Mouse (Mus musculus) erythroblast, embryonic 14.5 days (primary cell): Measurements from ENCODE around the gene Sat2.

Source experiments
- GATA1 ChIP-seq: IDR thresholded peaks from 2 replicates; pipeline ENCODE4 v1.6.1; 2012; ENCODE audit warnings: low read length, inconsistent platforms, mixed read lengths
- TAL1 ChIP-seq: IDR thresholded peaks from 3 replicates; pipeline ENCODE4 v1.6.1; 2012; ENCODE audit warnings: low read length, inconsistent platforms, mixed read lengths

DNA sequence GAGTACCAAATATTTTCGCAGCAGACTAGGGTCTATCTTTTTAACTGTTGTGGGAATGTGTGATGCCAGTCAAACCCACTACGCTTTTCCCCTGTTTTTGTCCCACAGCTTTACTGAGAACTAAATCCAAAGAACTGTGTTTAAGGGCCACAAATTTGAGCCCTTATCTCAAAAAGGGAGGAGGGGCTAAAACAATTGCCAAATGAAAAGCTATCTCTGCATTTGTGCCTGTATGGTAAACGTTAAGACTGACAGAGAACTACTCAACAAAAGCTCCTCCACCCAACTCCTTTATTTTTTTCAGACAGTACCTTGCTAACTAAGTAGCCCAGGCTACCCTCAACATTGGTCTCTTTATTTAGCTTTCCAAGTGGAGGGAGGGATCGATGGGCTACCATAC lies 29.0 kb upstream of the Sat2 start:
- TF ChIP-seq GATA1 (no peak), TAL1 (no peak)
